Mouse (Mus musculus): ENCODE measurements around the gene Pygm. TPM values are rescaled to one million over a fixed set of nuclear protein-coding genes. Genes with fewer than 3 reads are reported as not detected.

Pygm gene
- total RNA-seq, 1 experiment from 2014 or later = 14.1 TPM

GRCm38 (mm10) chr19:6400096-6401086, 16.2 kb downstream of the Pygm start:
- peak; percentile 35; the same call in 1 of the 2 replicates for ATAC-seq (ENCODE audit: extremely low read depth, insufficient number of reproducible peaks, low FRiP score, poor library complexity, severe bottlenecking)

- peak; percentile 37 for ATAC-seq (ENCODE audit: extremely low read depth, insufficient number of reproducible peaks, low FRiP score, poor library complexity, severe bottlenecking)
Observed at GRCm38 (mm10) chr19:6401131-6401815, 17.1 kb downstream of the Pygm start.

GRCm38 (mm10) chr19:6401951-6402350, 17.8 kb downstream of the Pygm start:
- no peak for ATAC-seq (ENCODE audit: extremely low read depth, insufficient number of reproducible peaks, low FRiP score, poor library complexity, severe bottlenecking)

- no peak for ATAC-seq (ENCODE audit: extremely low read depth, insufficient number of reproducible peaks, low FRiP score, poor library complexity, severe bottlenecking)
Observed at GRCm38 (mm10) chr19:6403869-6404268, 19.7 kb downstream of the Pygm start.

- ATAC-seq (ENCODE audit: extremely low read depth, insufficient number of reproducible peaks, low FRiP score, poor library complexity, severe bottlenecking) = no peak
Observed at GRCm38 (mm10) chr19:6405433-6405832, 21.2 kb downstream of the Pygm start.

GRCm38 (mm10) chr19:6407109-6407508, 22.9 kb downstream of the Pygm start:
- no peak for ATAC-seq (ENCODE audit: extremely low read depth, insufficient number of reproducible peaks, low FRiP score, poor library complexity, severe bottlenecking)

GRCm38 (mm10) chr19:6407816-6408510, 23.8 kb downstream of the Pygm start:
- no peak for ATAC-seq (ENCODE audit: extremely low read depth, insufficient number of reproducible peaks, low FRiP score, poor library complexity, severe bottlenecking)

GRCm38 (mm10) chr19:6408749-6409148, 24.6 kb downstream of the Pygm start:
- no peak for ATAC-seq (ENCODE audit: extremely low read depth, insufficient number of reproducible peaks, low FRiP score, poor library complexity, severe bottlenecking)

GRCm38 (mm10) chr19:6409176-6409575, 25.0 kb downstream of the Pygm start:
- no peak for ATAC-seq (ENCODE audit: extremely low read depth, insufficient number of reproducible peaks, low FRiP score, poor library complexity, severe bottlenecking)

- ATAC-seq (ENCODE audit: extremely low read depth, insufficient number of reproducible peaks, low FRiP score, poor library complexity, severe bottlenecking) = peak; percentile 18; the same call in 1 of the 2 replicates
Observed at GRCm38 (mm10) chr19:6409936-6410335, 25.7 kb downstream of the Pygm start.

- ATAC-seq (ENCODE audit: extremely low read depth, insufficient number of reproducible peaks, low FRiP score, poor library complexity, severe bottlenecking) = no peak
Observed at GRCm38 (mm10) chr19:6412798-6413197, 28.6 kb downstream of the Pygm start.

- no peak for ATAC-seq (ENCODE audit: extremely low read depth, insufficient number of reproducible peaks, low FRiP score, poor library complexity, severe bottlenecking)
Observed at GRCm38 (mm10) chr19:6415454-6415853, 31.3 kb downstream of the Pygm start.

GRCm38 (mm10) chr19:6416124-6416770, 32.0 kb downstream of the Pygm start:
- no peak for ATAC-seq (ENCODE audit: extremely low read depth, insufficient number of reproducible peaks, low FRiP score, poor library complexity, severe bottlenecking)

- ATAC-seq (ENCODE audit: extremely low read depth, insufficient number of reproducible peaks, low FRiP score, poor library complexity, severe bottlenecking) = no peak
Observed at GRCm38 (mm10) chr19:6416894-6417761, 32.9 kb downstream of the Pygm start.

- ATAC-seq (ENCODE audit: extremely low read depth, insufficient number of reproducible peaks, low FRiP score, poor library complexity, severe bottlenecking) = peak; percentile 77
Observed at GRCm38 (mm10) chr19:6418233-6418879, 34.2 kb downstream of the Pygm start, which contains the start of gene Nrxn2. Nrxn2 (plus strand) TSS chr19:6418731.

- ATAC-seq (ENCODE audit: extremely low read depth, insufficient number of reproducible peaks, low FRiP score, poor library complexity, severe bottlenecking) = no peak
Observed at GRCm38 (mm10) chr19:6418984-6419692, 34.9 kb downstream of the Pygm start.

- ATAC-seq (ENCODE audit: extremely low read depth, insufficient number of reproducible peaks, low FRiP score, poor library complexity, severe bottlenecking) = no peak
Observed at GRCm38 (mm10) chr19:6419805-6420310, 35.7 kb downstream of the Pygm start.
